Mouse (Mus musculus): ENCODE results near the gene Meox1. TPM values are rescaled to one million over a fixed set of nuclear protein-coding genes. Genes with fewer than 3 reads are reported as not detected.

The Meox1 gene
- polyA plus RNA-seq, 1 experiment = 0.16 TPM

- TF ChIP-seq MAX (IDR thresholded peaks at IDR 0.05; ENCODE audit: low read depth) (no peak), MYOD1 (IDR thresholded peaks at IDR 0.05; ENCODE audit: control insufficient read depth in 1 of 3, insufficient read length in 2 of 3, low read depth in 2 of 3) (no peak), CEBPB (IDR thresholded peaks at IDR 0.05; ENCODE audit: insufficient read depth, poor library complexity, severe bottlenecking) (no peak), POLR2A (IDR thresholded peaks at IDR 0.05; ENCODE audit: insufficient read length, low read depth) (no peak)
- no peak overlapping the region for H3K4me2 ChIP-seq (ENCODE audit: low read depth)
- H3K36me3 ChIP-seq (ENCODE audit: control insufficient read depth, insufficient read depth) = no peaks in the 10 kb centered on the region
- H3K79me2 ChIP-seq (ENCODE audit: control insufficient read depth, insufficient read depth) = no peaks in the 10 kb centered on the region
- no peak overlapping the region for H3K4me3 ChIP-seq
- peaks cover 24% of the 10 kb centered on the region for H3K27me3 ChIP-seq (ENCODE audit: control insufficient read depth, insufficient read depth, insufficient read length)
- no peak overlapping the region for H3ac ChIP-seq (ENCODE audit: control insufficient read depth, insufficient read length)
Measured at GRCm38 (mm10) chr11:101931978-101932377, 37.8 kb upstream of the Meox1 start.

- TF ChIP-seq USF1 (IDR thresholded peaks at IDR 0.05; ENCODE audit: low read depth) (no peak), MYOD1 (IDR thresholded peaks at IDR 0.05; ENCODE audit: control insufficient read depth in 1 of 3, insufficient read length in 2 of 3, low read depth in 2 of 3) (no peak), MYOG (IDR thresholded peaks at IDR 0.05; ENCODE audit: control insufficient read depth in 1 of 3, insufficient read depth in 1 of 3, insufficient read length in 2 of 3, low read depth in 2 of 3) (no peak), TCF3 (IDR thresholded peaks at IDR 0.05; ENCODE audit: insufficient read length, low read depth) (no peak), CEBPB (IDR thresholded peaks at IDR 0.05; ENCODE audit: insufficient read depth, poor library complexity, severe bottlenecking) (no peak), MAX (IDR thresholded peaks at IDR 0.05; ENCODE audit: low read depth) (no peak), E2F4 (IDR thresholded peaks at IDR 0.05; ENCODE audit: insufficient read depth) (no peak), POLR2A (IDR thresholded peaks at IDR 0.05; ENCODE audit: insufficient read length, low read depth) (no peak), TCF12 (IDR thresholded peaks at IDR 0.05; ENCODE audit: insufficient read depth, poor library complexity, severe bottlenecking) (no peak), REST (IDR thresholded peaks at IDR 0.05; ENCODE audit: insufficient read depth, insufficient read length) (no peak), SRF (IDR thresholded peaks at IDR 0.05; ENCODE audit: control insufficient read depth, insufficient read length, low read depth) (no peak), POLR2AphosphoS2 (IDR thresholded peaks at IDR 0.05; ENCODE audit: insufficient read length, low read depth) (no peak)
- H3K4me2 ChIP-seq (ENCODE audit: low read depth) = no peak overlapping the region
- no peaks in the 10 kb centered on the region for H3K79me2 ChIP-seq (ENCODE audit: control insufficient read depth, insufficient read depth)
- H3ac ChIP-seq (ENCODE audit: control insufficient read depth, insufficient read length) = no peak overlapping the region
- H3K4me3 ChIP-seq = no peak overlapping the region
- H3K36me3 ChIP-seq (ENCODE audit: control insufficient read depth, insufficient read depth) = no peaks in the 10 kb centered on the region
- H3K27me3 ChIP-seq (ENCODE audit: control insufficient read depth, insufficient read depth, insufficient read length) = peaks cover 5% of the 10 kb centered on the region
Measured at GRCm38 (mm10) chr11:101928030-101928762, 34.0 kb upstream of the Meox1 start.

- no peaks in the 10 kb centered on the region for H3K79me2 ChIP-seq (ENCODE audit: control insufficient read depth, insufficient read depth)
- H3K27me3 ChIP-seq (ENCODE audit: control insufficient read depth, insufficient read depth, insufficient read length) = peaks cover 1% of the 10 kb centered on the region
- TF ChIP-seq TCF3 (IDR thresholded peaks at IDR 0.05; ENCODE audit: insufficient read length, low read depth) (no peak), CEBPB (IDR thresholded peaks at IDR 0.05; ENCODE audit: insufficient read depth, poor library complexity, severe bottlenecking) (no peak), POLR2AphosphoS2 (IDR thresholded peaks at IDR 0.05; ENCODE audit: insufficient read length, low read depth) (no peak), E2F4 (IDR thresholded peaks at IDR 0.05; ENCODE audit: insufficient read depth) (no peak), TCF12 (IDR thresholded peaks at IDR 0.05; ENCODE audit: insufficient read depth, poor library complexity, severe bottlenecking) (no peak), REST (IDR thresholded peaks at IDR 0.05; ENCODE audit: insufficient read depth, insufficient read length) (no peak), POLR2A (IDR thresholded peaks at IDR 0.05; ENCODE audit: insufficient read length, low read depth) (no peak), MAX (IDR thresholded peaks at IDR 0.05; ENCODE audit: low read depth) (no peak), USF1 (IDR thresholded peaks at IDR 0.05; ENCODE audit: low read depth) (no peak), SRF (IDR thresholded peaks at IDR 0.05; ENCODE audit: control insufficient read depth, insufficient read length, low read depth) (no peak), MYOG (IDR thresholded peaks at IDR 0.05; ENCODE audit: control insufficient read depth in 1 of 3, insufficient read depth in 1 of 3, insufficient read length in 2 of 3, low read depth in 2 of 3) (no peak), MYOD1 (IDR thresholded peaks at IDR 0.05; ENCODE audit: control insufficient read depth in 1 of 3, insufficient read length in 2 of 3, low read depth in 2 of 3) (no peak)
- no peak overlapping the region for H3ac ChIP-seq (ENCODE audit: control insufficient read depth, insufficient read length)
- H3K4me3 ChIP-seq = no peak overlapping the region
- no peak overlapping the region for H3K4me2 ChIP-seq (ENCODE audit: low read depth)
- no peaks in the 10 kb centered on the region for H3K36me3 ChIP-seq (ENCODE audit: control insufficient read depth, insufficient read depth)
Measured at GRCm38 (mm10) chr11:101926951-101927589, 32.9 kb upstream of the Meox1 start.

GRCm38 (mm10) chr11:101925636-101926035, 31.5 kb upstream of the Meox1 start:
- H3K27me3 ChIP-seq (ENCODE audit: control insufficient read depth, insufficient read depth, insufficient read length) = no peaks in the 10 kb centered on the region
- H3K79me2 ChIP-seq (ENCODE audit: control insufficient read depth, insufficient read depth) = no peaks in the 10 kb centered on the region
- H3K4me2 ChIP-seq (ENCODE audit: low read depth) = no peak overlapping the region
- no peaks in the 10 kb centered on the region for H3K36me3 ChIP-seq (ENCODE audit: control insufficient read depth, insufficient read depth)
- H3K4me3 ChIP-seq = no peak overlapping the region
- no peak overlapping the region for H3ac ChIP-seq (ENCODE audit: control insufficient read depth, insufficient read length)
- TF ChIP-seq SRF (IDR thresholded peaks at IDR 0.05; ENCODE audit: control insufficient read depth, insufficient read length, low read depth) (no peak), USF1 (IDR thresholded peaks at IDR 0.05; ENCODE audit: low read depth) (no peak), TCF3 (IDR thresholded peaks at IDR 0.05; ENCODE audit: insufficient read length, low read depth) (no peak), REST (IDR thresholded peaks at IDR 0.05; ENCODE audit: insufficient read depth, insufficient read length) (no peak), POLR2A (IDR thresholded peaks at IDR 0.05; ENCODE audit: insufficient read length, low read depth) (no peak), MYOD1 (IDR thresholded peaks at IDR 0.05; ENCODE audit: control insufficient read depth in 1 of 3, insufficient read length in 2 of 3, low read depth in 2 of 3) (no peak), MYOG (IDR thresholded peaks at IDR 0.05; ENCODE audit: control insufficient read depth in 1 of 3, insufficient read depth in 1 of 3, insufficient read length in 2 of 3, low read depth in 2 of 3) (no peak), CEBPB (IDR thresholded peaks at IDR 0.05; ENCODE audit: insufficient read depth, poor library complexity, severe bottlenecking) (no peak), POLR2AphosphoS2 (IDR thresholded peaks at IDR 0.05; ENCODE audit: insufficient read length, low read depth) (no peak), E2F4 (IDR thresholded peaks at IDR 0.05; ENCODE audit: insufficient read depth) (no peak), MAX (IDR thresholded peaks at IDR 0.05; ENCODE audit: low read depth) (no peak), TCF12 (IDR thresholded peaks at IDR 0.05; ENCODE audit: insufficient read depth, poor library complexity, severe bottlenecking) (no peak)
